Mouse (Mus musculus) heart, postnatal 0 days (tissue): ENCODE results near the gene Nfya.

Experiments
- CTCF ChIP-seq: IDR thresholded peaks from 2 replicates; pipeline ENCODE4 v1.5.1; 2016; ENCODE audit warnings: antibody characterized with exemption, control low read depth, low read depth
- EP300 ChIP-seq: IDR thresholded peaks from 2 replicates; pipeline ENCODE4 v1.6.1; 2016; ENCODE audit warnings: antibody characterized with exemption, low read depth

DNA sequence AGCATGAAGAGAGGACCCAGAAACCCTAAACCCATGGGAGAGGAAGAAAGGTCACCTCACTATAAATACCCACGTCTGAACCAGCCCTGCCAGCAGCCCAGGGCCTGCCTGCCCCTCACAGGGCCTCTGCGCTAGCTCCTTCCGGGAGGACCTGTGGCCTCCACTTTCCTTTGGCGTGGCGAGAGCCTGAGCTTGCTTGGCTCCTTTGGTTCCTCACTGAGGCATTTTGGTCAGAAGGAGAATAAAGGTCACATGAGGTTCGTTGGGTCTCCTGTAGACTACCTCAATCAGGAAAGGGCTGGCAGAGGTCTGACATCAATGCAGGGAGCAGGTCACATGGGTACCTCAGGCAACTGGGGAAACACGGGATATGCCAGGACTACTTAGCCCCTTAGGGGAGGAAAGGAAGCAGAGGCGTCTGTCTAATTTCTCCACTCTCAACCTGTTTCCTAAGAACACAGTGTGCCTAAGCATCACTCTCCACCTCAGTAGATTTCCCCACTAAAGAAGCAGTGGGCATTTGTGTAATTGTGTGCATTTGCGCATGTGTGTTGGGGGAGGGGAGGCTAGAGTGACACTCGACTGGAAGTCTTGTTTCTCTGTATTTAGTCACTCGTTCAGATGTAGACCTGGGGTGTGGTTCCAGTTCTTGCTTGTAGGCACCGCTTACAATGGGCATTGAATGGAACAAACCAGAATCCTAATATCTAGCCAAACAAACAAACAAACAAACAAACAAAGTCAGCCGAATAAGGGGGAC lies 17.5 kb upstream of the Nfya start:
- TF ChIP-seq EP300 (peak; percentile 42; the same call in 1 of the 2 replicates), CTCF (no peak)
